Comparison of ENCODE assay signal across 8 mouse cellular contexts in the genomic region with DNA sequence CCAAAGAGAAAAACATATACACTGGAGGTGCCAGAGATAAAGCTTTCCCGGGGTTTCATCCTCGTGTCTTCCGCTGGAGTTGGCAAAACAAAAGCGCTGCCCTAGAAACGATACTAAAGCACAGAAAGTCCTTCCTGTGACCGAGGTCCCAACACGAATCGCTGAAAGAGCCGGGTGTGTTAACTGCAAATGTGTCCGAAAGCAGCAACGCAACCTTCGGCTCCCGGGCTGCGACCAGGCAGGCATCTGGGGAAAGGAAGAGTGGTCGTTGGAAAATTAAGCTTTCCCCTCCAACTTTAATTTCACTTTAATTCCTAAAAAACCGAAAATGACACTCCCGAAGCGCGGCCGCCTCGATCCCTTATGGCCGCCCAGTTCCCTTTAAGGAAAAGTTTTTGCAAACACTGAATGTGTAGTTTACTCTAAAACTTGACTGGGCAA.
DNase-seq lines count a peak whose midpoint lies in the region; ATAC-seq lines count a peak whose summit lies in the region.

No protein-coding gene starts in this region.

- H3K36me3 ChIP-seq in hindbrain, embryonic 16.5 days (ENCODE audit: control insufficient read depth, insufficient read depth, low read length): no peaks in the 10 kb centered on the region
- no peaks in the 10 kb centered on the region for H3K36me3 ChIP-seq in lung, embryonic 15.5 days

- WGBS in hindbrain, embryonic 16.5 days: 3% methylated on average over 22 of the region's 22 CpGs
- 2% methylated on average over 22 of the region's 22 CpGs for WGBS in lung, embryonic 15.5 days

- ATAC-seq in hindbrain, embryonic 16.5 days: no peak
- ATAC-seq in lung, embryonic 15.5 days (ENCODE audit: borderline replicate concordance, extremely low read depth, low FRiP score, low TSS enrichment): no peak

- peak overlapping the region; percentile 29; the same call in 1 of the 2 replicates for H3K27ac ChIP-seq in hindbrain, embryonic 16.5 days (ENCODE audit: low read depth, low read length)
- peak overlapping the region; percentile 91 for H3K27ac ChIP-seq in lung, embryonic 15.5 days

- no peak overlapping the region for H3K9ac ChIP-seq in hindbrain, embryonic 16.5 days (ENCODE audit: low read depth, low read length)
- H3K9ac ChIP-seq in lung, embryonic 15.5 days: peak overlapping the region; percentile 37

- DNase-seq in gastrocnemius, postnatal 14 days: peak; percentile 28
- DNase-seq in gastrocnemius, postnatal 36 days: no peak
- DNase-seq in fibroblast of lung, adult 2 months (ENCODE audit: low read depth): peak; percentile 11
- DNase-seq in frontal cortex, postnatal 36 days (ENCODE audit: low spot score in 2 of 2): no peak
- no peak for DNase-seq in spleen, postnatal 36 days (ENCODE audit: low spot score in 2 of 2)
- DNase-seq in cerebellum, postnatal 14 days: no peak

- H3K27me3 ChIP-seq in hindbrain, embryonic 16.5 days (replicated peaks; ENCODE audit: control insufficient read depth, insufficient read depth, low read length): peaks cover 6% of the 10 kb centered on the region
- H3K27me3 ChIP-seq in lung, embryonic 15.5 days: peaks cover 27% of the 10 kb centered on the region

- H3K4me2 ChIP-seq in hindbrain, embryonic 16.5 days (ENCODE audit: low read length): peak overlapping the region; percentile 35
- H3K4me2 ChIP-seq in lung, embryonic 15.5 days: peak overlapping the region; percentile 78

- no peaks in the 10 kb centered on the region for H3K9me3 ChIP-seq in hindbrain, embryonic 16.5 days (ENCODE audit: control insufficient read depth, low read length)
- no peaks in the 10 kb centered on the region for H3K9me3 ChIP-seq in lung, embryonic 15.5 days

- H3K4me1 ChIP-seq in hindbrain, embryonic 16.5 days (ENCODE audit: control insufficient read depth, insufficient read depth, low read depth, low read length): peaks cover 8% of the 10 kb centered on the region
- peaks cover 35% of the 10 kb centered on the region for H3K4me1 ChIP-seq in lung, embryonic 15.5 days

- intact Hi-C loops in gastrocnemius, postnatal 14 days (cut with DNase I; ENCODE audit: low total_unique reads): loop anchor here (2.0 to 10.0 kb wide), 4 partner anchors 229 to 1057 kb away; no protein-coding TSS in a partner anchor
- intact Hi-C loops in gastrocnemius, postnatal 36 days (cut with DNase I): loop anchor here (5.0 to 10.0 kb wide), 2 partner anchors 135 to 493 kb away; no protein-coding TSS in a partner anchor

- no peak overlapping the region for H3K4me3 ChIP-seq in hindbrain, embryonic 16.5 days (ENCODE audit: low read length)
- peak overlapping the region; percentile 31 for H3K4me3 ChIP-seq in lung, embryonic 15.5 days

Comparison
In these comparisons a context has a peak if more than half of its experiments do, and no peak if none do; other contexts are left out.
1. DNase-seq: peak in gastrocnemius, postnatal 14 days (single experiment) and fibroblast of lung, adult 2 months (single experiment); none in gastrocnemius, postnatal 36 days (0 of 2), frontal cortex, postnatal 36 days (0 of 2), spleen, postnatal 36 days (0 of 2) and cerebellum, postnatal 14 days (0 of 2).